Mouse (Mus musculus): ENCODE data around the gene Taz.

- TF ChIP-seq CTCF (IDR thresholded peaks at IDR 0.05; ENCODE audit: low read depth, low read length) (no peak), POLR2A (IDR thresholded peaks at IDR 0.05; ENCODE audit: insufficient read depth, low read length) (no peak)
Measured at GRCm38 (mm10) chrX:74246213-74246681, 35.5 kb upstream of the Taz start.
